Mouse (Mus musculus) heart, adult 8-10 months (tissue): ENCODE data around the gene Uqcrc1. TPM values are rescaled to one million over a fixed set of nuclear protein-coding genes. Genes with fewer than 3 reads are reported as not detected.

ENCODE experiments used
- DNase-seq: peaks from one replicate; pipeline ENCODE4 v3.0.0; 2022; ENCODE audit warnings: low spot score
- total RNA-seq, 4 experiments: library from RNA; stranded (reverse); gene quantifications; 2 replicates each; pipeline ENCODE4 v1.2.4; 2022

The Uqcrc1 gene
- total RNA-seq = 1,000 to 10,000 TPM; 2,127 to 2,243 (median 2,213) TPM

DNA sequence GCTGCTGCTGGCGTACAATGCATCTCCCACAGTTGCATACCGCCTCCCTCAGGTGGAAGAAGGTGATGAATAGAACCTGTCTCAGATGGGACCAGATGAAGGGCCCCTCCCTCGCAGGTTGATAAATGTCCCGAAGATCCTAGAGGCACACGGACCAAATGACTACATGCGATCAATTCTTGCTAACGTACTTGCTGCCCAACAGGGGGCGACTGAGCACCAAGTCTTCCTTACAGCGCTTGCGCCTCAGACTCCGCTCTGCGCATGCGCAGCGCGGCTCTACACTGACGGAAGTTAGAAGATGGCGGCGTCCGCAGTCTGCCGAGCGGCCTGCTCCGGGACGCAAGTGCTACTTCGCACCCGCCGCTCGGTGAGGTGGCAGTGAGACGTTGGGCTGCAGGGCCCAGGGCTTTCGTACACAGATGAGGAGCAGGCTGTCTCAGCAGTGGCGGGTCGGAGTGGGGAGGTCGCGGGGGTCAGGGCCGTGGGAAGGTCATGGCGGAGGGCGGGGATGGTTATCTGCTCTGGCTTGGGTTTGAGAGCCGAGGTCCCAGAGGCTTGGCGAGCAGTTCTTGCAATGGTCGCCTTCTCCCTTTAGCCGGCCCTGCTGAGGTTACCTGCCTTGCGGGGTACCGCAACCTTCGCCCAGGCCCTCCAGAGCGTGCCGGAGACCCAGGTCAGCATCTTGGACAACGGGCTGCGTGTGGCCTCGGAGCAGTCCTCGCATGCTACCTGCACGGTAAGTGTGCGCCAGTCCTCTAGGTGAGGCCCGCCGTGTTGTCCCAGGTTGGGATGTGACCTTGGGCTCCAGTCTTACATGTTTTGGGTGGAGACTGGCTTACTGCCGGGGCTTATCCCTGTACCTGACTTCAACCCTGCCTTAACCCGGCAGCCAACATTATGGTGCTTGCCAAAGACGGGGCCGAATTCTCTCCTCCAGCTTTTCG is at the start of gene Uqcrc1:
TSS of gene Uqcrc1 (plus strand) at position 216 of the 947 bp plus-strand sequence.
- DNase-seq = peak; percentile 90

DNA sequence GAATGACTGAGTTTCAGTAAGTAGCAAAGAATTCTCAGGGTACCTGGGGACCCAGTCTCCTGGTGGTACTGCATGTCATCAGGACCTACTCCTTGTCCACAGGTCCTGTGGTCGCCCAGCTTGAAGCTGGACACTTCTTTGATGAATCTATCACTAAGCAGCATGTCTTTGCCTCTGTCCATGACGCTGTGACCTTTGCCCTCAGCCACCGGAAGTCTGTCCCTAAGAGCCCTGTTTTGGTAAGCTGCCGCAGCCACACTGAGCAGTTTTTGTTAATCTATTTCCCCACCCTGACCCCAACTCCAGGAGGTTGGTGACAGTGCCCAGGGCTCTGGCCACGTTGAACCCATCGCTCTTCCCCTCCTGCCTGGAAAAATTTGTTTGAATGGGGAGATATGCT is 24.1 kb upstream of the Uqcrc1 start:
- no peak for DNase-seq

DNA sequence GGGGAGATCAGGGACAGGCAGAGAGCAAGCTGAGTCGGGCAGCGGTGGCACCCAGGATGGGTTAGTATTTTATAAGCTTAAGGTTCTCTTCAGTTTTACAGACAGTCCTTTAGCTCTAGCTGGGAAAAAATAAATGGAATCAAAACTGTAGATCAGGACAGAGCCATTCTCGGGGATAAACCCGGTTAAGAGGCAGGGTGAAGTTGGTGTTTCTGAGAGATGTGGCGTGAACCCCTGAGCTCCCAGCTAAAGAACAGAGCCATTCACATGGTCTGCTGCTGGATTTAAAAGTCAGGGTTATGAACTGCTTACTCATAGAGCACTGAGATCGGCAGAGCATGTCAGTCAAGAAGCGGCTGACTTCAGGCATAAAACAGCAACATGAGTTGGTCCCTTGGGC is 23.3 kb upstream of the Uqcrc1 start:
- no peak for DNase-seq

DNA sequence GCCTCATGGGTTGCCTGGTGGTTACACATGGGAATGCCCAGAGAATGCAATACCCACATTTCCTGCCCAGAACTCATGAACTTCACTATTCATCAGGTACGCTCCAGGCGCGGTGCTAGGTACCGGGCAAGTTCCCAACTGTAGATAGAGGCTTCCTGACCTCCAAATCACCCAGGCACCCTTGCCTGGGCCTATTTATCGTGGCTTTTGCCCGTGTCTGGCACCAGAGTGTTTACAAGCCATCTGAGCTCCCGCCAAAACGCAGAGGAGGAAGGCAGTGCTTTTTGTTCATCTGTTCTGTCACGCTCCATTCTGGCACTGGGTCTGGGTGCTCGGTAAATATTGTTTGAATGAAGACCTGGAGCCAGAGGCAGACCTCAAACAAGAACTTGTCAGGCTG is 22.8 kb upstream of the Uqcrc1 start:
- DNase-seq = no peak

DNA sequence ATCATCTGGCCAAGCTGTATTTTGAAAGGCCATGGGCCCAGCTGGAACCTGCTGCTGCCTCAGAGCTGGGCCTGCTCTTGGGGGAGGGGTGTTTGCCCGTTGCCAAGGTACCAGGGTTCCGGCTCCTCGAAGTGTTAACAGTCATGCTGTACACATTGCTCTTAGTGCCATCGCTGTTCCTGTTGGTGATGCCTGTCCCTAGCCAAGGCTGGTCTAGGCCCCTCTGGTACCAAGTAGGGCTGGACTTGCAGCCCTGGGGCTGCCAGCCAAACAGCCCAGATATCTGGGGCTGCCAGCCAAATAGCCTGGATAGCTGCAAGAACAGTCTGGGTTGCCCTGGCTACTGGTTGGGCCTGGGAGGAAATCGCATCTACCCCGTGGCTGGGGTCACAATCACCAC is 21.9 kb upstream of the Uqcrc1 start, which contains the start of gene Tmem89:
TSS of gene Tmem89 (plus strand) at position 129 of the 400 bp plus-strand sequence.
- peak; percentile 52 for DNase-seq

DNA sequence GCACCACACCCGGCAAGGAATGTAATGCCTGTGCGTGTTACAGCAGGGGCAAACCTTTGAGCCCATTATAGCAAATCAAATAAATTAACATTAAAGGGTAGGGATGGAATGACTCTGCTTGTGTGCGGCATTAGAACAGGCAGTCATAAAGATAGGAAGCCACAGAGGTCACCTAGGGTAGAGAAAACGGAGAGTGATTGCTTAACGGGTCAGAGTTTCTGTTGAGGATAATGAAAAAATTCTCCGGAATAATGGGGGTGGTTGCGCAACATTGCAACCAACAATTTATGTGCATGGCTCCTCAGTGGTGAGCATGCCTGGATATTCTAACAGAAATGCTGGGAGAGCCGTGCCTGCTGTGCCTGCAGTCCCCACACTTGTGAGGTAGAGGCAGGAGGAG is 10.5 kb upstream of the Uqcrc1 start:
- no peak for DNase-seq

DNA sequence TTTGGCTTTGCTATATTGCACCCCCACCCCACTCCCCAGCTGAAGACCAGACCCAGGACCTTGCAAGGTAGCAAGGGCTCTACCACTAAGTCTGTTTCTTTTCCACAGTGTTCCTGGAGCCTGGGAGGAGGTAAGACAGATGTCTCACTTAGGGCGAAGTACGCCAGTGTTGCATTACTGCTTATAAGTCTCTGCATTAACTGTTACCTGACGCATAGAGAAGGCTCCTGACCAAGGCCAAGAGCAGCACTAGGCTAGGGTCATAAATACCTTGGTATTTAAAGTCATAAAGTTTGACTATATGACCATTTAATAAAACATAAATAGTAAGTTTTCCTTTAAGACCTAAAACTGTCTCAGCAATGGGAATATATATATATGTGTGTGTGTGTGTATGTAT is 8.0 kb upstream of the Uqcrc1 start:
- DNase-seq = no peak

DNA sequence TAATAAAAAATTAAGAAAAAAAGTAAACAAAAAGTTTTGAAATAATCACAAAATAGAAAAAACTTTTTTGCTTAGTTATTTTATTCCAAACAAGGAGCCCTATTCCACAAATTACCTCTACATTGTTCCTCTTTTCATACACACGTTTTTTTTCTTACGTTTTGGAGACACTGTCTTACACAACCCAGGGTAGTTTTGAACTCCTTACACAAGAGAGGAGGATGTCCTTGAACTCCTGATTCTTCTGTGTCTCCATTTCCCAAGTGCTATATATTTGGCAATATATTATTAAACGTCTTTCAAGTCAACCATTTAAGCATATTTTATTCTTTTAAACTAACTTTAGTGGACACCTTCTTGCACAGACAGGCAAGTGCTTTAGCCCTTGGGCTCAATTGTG is 442 bp upstream of the Uqcrc1 start:
- no peak for DNase-seq

DNA sequence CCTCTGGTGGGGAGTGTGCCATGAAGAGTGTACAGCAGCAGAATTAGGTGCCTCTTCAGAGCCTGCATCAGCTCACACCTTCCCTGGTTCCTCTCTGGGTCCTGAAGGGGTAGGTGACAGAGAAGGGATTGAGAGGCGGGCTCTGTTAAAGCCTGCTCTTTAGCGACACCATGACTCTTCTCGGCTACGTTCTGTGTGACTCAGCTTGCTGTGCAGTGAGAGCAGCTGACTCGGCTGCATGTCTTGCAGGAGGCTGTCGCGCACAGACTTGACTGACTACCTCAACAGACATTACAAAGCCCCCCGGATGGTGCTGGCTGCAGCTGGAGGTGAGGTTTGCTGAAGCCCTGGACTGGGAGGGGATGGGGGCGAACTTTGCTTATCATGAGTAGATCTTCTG is 8.7 kb downstream of the Uqcrc1 start:
- no peak for DNase-seq

DNA sequence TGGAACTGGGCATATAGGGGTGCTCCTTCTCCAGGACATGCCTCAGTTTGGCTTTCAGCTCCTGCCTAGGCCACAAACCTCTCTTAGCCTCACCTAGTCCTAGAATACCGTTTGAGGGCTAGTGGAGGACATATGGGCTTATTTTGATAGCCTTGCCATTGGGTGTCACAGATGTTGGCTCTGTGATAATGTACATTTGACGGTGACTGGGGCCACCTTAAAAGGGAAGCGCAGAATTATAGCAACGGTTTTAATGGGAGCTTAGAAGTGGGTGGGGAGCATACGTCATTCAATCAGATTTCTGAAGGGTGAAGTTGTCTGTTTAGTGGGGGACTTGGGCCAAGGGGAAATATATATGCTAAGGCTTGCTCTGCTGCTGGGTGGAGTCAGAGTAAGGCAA is 9.2 kb downstream of the Uqcrc1 start:
- no peak for DNase-seq

DNA sequence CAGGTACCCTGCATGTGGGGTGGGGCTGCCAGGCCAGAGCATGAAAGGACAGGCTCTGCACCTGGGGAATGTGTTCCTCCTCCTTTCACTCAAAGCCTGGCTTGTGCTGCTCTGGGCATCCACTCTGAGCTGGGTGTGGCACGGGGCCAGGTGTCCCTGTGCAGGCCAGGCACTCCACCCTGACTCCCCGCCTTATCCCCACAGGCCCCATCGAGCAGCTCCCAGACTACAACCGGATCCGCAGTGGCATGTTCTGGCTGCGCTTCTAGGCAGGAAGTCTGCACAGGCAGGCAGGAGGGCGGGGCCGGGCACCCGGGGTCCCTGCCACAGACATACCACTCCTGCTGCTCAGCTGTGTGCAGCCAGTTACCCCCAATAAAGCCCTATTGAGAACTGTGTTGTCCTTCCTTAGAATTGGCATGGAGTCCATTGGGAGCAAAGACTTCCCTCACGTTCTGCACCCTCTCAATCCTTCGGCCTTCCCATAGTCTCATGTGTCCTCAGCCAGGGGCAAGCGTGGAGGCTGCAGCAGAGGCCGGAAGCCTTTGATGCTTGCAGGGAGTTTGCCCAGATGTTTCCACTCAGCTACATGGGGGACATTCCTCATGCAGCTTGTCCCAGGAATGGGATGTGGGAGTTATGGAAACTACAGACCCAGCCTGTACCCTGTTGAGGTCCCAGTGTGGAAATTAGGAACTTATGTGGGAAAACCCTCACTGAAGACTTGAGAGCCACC is 13.0 kb downstream of the Uqcrc1 start:
- no peak for DNase-seq

DNA sequence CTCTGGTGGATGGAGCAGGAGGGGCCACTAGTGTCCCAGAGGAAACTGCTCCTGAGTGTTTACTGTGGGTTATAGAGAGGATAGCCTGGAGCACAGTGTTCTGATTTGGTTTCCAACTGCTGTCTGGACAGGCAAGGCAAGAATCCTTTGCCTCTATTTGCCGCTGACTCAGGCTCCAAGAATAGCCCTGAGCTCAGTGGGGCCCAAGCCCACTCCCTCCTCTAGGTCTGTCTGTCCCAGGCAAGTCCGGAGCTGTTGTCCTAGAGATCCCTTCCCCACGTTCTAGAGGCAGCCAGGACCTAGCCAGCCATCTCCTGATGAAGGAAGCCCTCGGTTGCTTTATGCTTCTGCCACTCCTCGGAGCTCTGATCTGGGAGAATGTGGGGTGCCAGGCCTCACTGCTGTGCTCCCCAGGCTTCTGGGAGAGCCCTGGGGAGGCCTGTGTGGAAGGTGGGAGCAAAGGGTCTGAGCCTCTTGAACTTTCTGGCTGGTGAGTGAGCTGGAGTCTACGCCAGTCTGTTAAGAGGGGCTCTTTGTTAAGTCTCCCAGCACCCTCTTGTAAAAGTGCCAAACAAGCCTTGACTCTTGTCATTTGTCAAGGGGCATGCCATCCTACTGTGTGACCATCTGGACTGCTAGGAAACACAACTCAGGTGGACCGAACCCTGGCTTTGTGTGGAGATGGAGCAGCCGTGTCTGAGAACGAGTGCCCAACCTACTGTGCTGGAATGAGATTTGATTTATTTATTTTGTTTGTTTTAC is 13.7 kb downstream of the Uqcrc1 start:
- DNase-seq = peak; percentile 16

DNA sequence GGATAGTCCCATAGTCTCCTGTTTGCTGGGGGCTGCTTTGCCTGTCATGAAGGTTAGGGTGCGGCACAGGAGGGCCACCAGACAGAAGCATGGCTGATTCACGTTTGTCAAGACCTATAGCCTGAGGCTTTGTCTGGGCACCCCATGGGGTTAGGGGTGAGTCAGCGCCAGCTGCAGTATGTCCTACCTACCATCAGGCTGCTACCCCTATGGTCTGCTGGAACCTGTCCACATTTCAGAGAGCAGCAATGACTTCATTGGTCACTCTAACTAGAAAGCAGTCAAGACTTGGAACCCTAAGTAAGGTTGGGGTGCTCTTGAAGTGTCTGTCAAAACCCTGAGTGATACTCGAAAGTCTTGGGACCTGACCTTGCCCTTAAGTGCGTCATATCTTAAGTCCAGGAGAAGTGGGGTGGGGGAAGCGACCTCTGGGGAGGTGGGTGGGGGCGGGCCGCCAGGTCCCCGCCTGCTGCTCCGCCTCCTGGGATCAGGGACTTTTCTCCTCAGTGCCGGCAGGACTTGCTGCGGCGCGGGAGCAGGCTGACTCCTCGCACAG is 16.7 kb downstream of the Uqcrc1 start, which contains the start of gene Col7a1:
TSS of gene Col7a1 (plus strand) at position 506 of the 556 bp plus-strand sequence.
- no peak for DNase-seq

DNA sequence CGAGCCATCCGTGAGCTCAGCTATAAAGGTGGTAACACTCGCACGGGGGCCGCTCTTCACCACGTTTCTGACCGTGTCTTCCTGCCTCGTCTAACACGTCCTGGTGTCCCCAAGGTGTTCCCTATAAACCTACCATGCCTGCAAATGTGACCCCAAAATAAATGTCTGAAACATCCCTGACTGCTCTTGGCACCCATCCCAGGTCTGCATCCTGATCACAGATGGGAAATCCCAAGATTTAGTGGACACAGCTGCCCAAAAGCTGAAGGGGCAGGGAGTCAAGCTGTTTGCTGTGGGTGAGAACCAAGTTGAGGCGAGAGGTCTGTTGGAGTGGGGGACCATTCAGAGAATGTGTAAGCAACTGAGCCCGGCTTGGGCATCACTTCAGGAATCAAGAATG is 18.8 kb downstream of the Uqcrc1 start:
- DNase-seq = no peak

DNA sequence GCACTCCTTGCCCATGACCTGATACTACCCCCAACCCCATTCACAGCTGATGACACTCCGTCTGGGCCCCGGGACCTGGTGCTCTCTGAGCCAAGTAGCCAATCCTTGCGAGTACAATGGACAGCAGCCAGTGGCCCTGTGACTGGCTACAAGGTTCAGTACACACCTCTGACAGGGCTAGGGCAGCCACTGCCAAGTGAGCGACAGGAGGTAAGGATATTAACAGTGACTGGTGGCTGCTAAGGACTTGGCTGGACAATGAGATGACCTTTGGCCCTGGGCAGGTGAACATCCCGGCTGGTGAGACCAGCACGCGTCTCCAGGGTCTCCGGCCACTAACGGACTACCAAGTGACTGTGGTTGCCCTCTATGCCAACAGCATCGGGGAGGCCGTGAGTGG is 19.4 kb downstream of the Uqcrc1 start:
- DNase-seq = no peak

DNA sequence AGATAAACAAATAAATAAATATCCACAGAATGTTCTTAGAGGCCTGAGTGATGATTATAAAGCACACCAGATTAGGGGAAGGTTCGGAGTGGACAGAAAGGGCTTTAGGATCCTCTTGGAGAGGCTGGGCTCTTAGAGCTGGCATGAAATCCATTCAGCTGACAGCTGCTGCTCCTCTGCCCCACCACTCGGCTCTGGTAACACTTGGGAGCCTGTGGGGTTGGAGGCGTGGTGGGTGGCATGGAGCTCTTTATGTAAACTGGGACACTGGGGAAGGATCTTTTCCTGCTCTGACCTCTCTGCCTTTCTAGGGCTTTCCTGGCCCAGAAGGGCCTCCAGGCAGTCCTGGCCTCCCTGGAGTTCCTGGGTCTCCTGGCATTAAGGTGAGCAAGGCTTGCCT is 27.1 kb downstream of the Uqcrc1 start:
- no peak for DNase-seq

DNA sequence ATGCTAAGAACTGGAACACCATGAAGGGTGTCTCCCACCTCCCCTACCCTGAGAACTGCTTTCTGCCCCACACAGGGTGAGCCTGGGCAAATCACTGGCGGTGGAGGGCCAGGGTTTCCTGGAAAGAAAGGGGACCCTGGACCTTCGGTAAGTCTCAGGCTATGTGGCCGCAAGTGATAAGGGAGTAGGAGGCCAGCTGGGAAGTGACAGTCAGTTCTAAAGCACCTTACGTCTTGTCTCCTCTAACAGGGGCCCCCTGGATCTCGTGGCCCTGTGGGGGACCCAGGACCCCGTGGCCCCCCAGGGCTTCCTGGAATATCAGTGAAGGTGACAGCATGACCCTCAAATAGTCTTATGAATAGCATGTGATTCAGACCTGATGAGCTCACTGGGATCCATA is 27.9 kb downstream of the Uqcrc1 start:
- DNase-seq = no peak

DNA sequence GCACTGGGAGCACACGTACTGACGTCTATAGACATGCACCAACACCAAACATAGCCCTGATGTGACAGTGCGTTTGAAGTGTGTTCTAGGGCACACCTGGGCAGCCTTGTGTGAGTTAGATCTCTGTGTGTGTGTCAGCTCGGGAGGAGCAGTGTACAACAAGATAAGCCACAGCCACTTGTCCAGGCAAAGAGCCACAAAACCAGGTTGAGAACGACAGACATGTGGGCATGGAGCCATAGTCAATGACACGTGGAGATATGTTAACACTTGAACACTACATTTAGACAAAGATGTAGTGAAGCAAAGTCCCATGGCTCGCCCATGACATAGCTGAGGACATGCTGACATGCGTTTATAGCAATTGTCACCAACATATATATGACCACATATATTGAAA is 34.2 kb downstream of the Uqcrc1 start:
- no peak for DNase-seq

DNA sequence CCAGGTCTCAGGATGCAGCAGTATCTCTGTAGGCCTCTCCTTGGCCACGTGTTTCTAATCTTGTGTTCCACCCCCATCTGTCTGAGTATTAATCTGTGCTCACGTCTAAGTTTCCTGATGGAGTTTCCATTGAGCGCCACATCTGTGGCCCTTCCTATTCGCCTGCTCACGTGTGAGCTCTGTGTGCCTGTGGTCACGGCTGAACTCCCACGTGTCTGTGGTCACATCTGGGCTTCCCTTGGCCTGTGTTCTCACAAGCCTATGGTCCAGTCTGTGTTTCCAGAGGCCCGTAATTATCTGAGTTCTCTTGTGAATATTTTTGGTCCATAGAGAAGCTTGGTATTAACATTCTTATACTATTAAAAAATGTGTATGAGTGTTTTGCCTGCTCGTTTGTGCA is 40.0 kb downstream of the Uqcrc1 start:
- no peak for DNase-seq

DNA sequence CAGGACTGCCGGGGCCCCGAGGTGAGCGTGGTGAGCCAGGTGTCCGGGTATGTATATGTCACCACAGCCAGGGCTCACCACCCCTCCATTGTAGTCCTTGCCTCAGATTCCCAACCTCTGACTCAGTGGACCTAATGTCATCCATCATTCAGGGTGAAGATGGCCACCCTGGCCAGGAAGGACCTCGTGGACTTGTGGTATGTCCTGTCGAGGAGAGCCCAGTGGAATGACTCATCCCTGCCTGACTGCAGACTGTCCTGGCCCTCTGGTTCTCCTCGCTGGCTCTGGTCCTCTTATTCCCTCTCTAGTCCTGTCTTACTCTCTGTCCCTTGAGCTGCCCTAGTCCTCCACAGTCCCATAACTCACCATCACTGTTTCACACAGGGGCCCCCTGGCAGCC is 41.5 kb downstream of the Uqcrc1 start:
- no peak for DNase-seq

DNA sequence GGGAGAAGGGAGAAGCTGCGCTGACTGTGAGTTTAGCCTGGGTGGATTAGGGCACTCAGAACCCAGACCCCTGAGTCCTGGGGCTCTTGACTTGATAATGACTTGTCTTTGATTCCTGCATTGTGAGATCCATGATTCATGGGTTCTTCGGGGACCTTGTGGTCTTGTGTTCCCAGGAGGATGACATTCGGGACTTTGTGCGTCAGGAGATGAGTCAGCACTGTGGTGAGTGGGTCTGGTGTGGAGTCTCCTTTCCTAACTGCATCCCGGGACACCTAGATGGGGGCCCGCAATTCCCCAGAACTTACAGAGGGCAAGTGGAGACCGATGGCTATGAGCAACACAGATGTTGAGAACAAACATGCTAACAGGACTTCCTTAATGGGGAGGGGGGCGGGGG is 46.1 kb downstream of the Uqcrc1 start:
- DNase-seq = no peak

DNA sequence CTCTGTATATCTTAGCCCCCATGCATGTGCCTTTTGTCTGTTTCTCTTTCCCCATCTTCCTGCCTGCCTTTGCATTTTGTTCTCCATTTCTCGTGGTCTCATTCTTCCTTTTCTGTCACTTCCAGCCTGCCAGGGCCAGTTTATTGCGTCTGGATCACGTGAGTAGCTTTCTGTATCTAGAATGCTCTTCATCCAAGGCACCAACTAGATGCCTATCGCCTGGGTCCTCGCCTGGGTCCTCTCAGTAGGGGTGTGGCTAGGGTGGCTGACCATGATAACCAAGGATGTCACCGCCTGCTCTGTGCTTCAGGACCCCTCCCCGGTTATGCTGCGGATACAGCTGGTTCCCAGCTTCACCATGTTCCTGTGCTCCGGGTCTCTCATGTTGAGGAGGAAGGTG is 46.8 kb downstream of the Uqcrc1 start:
- DNase-seq = no peak
